Mouse (Mus musculus) intestine, postnatal 0 days (tissue): ENCODE results near the gene Tnnt3. TPM values are rescaled to one million over a fixed set of nuclear protein-coding genes. Genes with fewer than 3 reads are reported as not detected.
A peak's percentile ranks its signal among the peaks of the same experiment; 100 is the strongest.

Source experiments
- ATAC-seq: fragments of 200-750 bp; cut with Nextera tagmentation; 2 replicates; pipeline ENCODE4 v1.8.0; 2017; ENCODE audit warnings: mild to moderate bottlenecking, moderate TSS enrichment, moderate library complexity
- H3K27ac ChIP-seq: fragments of 300-500 bp; sonication (generic); 2 replicates; pipeline ENCODE4 v1.5.1; 2014; ENCODE audit warnings: mild to moderate bottlenecking, low read depth, low read length, moderate library complexity
- H3K27me3 ChIP-seq: fragments of 300-500 bp; sonication (generic); replicated peaks from 2 replicates; pipeline ENCODE4 v1.6.1; 2014; ENCODE audit warnings: low read length, mixed read lengths; ENCODE audit not compliant: control insufficient read depth, insufficient read depth
- H3K36me3 ChIP-seq: fragments of 300-500 bp; sonication (generic); 2 replicates; pipeline ENCODE4 v1.6.1; 2014; ENCODE audit warnings: mild to moderate bottlenecking, moderate library complexity; ENCODE audit not compliant: control insufficient read depth, insufficient read depth
- H3K4me1 ChIP-seq: fragments of 300-500 bp; sonication (generic); replicated peaks from 2 replicates; pipeline ENCODE4 v1.6.1; 2014; ENCODE audit warnings: antibody characterized with exemption, low read length, mixed read lengths; ENCODE audit not compliant: control insufficient read depth, insufficient read depth
- H3K4me2 ChIP-seq: fragments of 300-500 bp; sonication (generic); replicated peaks from 2 replicates; pipeline ENCODE4 v1.6.1; 2014; ENCODE audit warnings: low read depth, mild to moderate bottlenecking, moderate library complexity
- H3K4me3 ChIP-seq: fragments of 300-500 bp; sonication (generic); 2 replicates; pipeline ENCODE4 v1.5.1; 2014; ENCODE audit warnings: low read depth, low read length
- H3K9ac ChIP-seq: fragments of 300-500 bp; sonication (generic); 2 replicates; pipeline ENCODE4 v1.6.1; 2014; ENCODE audit warnings: mild to moderate bottlenecking, low read depth, low read length
- H3K9me3 ChIP-seq: fragments of 300-500 bp; sonication (generic); 2 replicates; pipeline ENCODE4 v1.6.1; 2016; ENCODE audit warnings: mixed run types; ENCODE audit not compliant: control insufficient read depth
- CTCF ChIP-seq: sonication (generic); IDR thresholded peaks from 2 replicates; pipeline ENCODE4 v1.5.1; 2016; ENCODE audit warnings: low read depth, mild to moderate bottlenecking, control low read depth, antibody characterized with exemption, moderate library complexity
- WGBS: fragments of 180-500 bp; shearing (Covaris S2); extraction: QIAGEN DNeasy Blood & Tissue Kit; methylation state at CpG from one replicate; pipeline ENCODE4 v1.1.7; 2014; 5-methylcytosine and 5-hydroxymethylcytosine counted together
- polyA plus RNA-seq: library from polyadenylated mRNA; unstranded; fragments of >200 nt; fragmentation: Nextera tagmentation; extraction: Ambion mirVana; gene quantifications from 2 replicates; pipeline ENCODE4 v1.2.1, GENCODE M21; 2015

Gene Tnnt3
- polyA plus RNA-seq, 1 experiment from 2014 or later, result 3.0 TPM

DNA sequence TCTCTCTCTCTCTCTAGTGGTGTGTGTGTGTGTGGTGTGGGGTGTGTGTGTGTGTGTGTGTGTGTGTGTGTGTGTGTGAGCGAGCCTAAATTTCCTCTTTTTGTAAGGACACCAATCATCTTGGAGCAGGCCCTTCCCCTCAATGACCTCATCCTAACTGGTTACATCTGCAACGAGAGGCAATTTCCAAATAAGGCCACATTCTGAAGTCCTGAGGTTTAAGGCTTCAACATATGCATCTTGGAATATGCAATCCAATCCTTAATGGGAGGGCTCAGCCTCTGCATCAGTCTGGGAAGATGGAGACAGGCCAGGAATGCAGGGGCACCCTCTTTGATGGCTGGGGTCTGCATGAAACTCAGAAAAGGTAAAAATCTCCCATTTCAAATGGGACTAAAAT, 40.6 kb upstream of the Tnnt3 start:
- no peaks in the 10 kb centered on the region for H3K9me3 ChIP-seq
- 31% methylated on average over 2 of the region's 2 CpGs for WGBS
- H3K9ac ChIP-seq, result no peak overlapping the region
- peak overlapping the region; percentile 61 for H3K27ac ChIP-seq
- ATAC-seq, result peak; percentile 34; the same call in 1 of the 2 replicates
- no peaks in the 10 kb centered on the region for H3K36me3 ChIP-seq
- no peak overlapping the region for H3K4me2 ChIP-seq
- H3K4me1 ChIP-seq, result no peaks in the 10 kb centered on the region
- H3K4me3 ChIP-seq, result no peak overlapping the region
- H3K27me3 ChIP-seq, result no peaks in the 10 kb centered on the region
- no peak for TF ChIP-seq CTCF

GRCm38 (mm10) chr7:142458676-142459298, 39.8 kb upstream of the Tnnt3 start:
- TF ChIP-seq CTCF, result no peak
- Histone ChIP-seq H3K9me3 (no peaks in the 10 kb centered on the region), H3K4me2 (no peak overlapping the region), H3K27ac (peak overlapping the region; percentile 46; the same call in 1 of the 2 replicates), H3K9ac (no peak overlapping the region), H3K36me3 (no peaks in the 10 kb centered on the region), H3K4me3 (no peak overlapping the region), H3K4me1 (no peaks in the 10 kb centered on the region), H3K27me3 (no peaks in the 10 kb centered on the region)
- no peak for ATAC-seq
- 70% methylated on average over 5 of the region's 5 CpGs for WGBS

GRCm38 (mm10) chr7:142459299-142459691, 39.3 kb upstream of the Tnnt3 start:
- Histone ChIP-seq H3K9ac (no peak overlapping the region), H3K27ac (no peak overlapping the region; the same call in 1 of the 2 replicates), H3K9me3 (no peaks in the 10 kb centered on the region), H3K4me2 (no peak overlapping the region), H3K4me1 (no peaks in the 10 kb centered on the region), H3K36me3 (no peaks in the 10 kb centered on the region), H3K4me3 (no peak overlapping the region), H3K27me3 (no peaks in the 10 kb centered on the region)
- WGBS, result 59% methylated on average over 2 of the region's 2 CpGs
- no peak for ATAC-seq
- no peak for TF ChIP-seq CTCF

DNA sequence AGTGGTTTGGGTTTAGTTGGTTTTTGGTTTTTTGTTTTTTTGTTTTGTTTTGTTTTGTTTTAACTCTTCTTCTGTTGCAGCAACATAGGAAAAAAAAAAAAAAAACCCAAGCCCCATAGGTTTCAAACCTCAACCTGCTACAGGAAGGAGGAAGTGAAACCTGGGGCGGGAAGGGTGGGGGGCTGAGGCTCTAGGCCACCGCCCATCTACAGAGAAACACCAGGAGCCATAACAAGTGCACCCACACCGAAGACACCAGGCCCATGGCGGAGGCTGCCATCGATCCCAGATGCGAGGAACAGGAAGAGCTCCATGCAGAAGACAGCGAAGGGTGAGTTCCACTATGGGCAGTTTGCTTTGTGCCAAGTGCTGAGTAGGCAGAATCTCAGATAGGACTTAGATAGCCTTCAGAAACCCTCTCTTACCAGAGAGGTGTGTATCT, 38.0 kb upstream of the Tnnt3 start, which contains the start of gene Lsp1:
Lsp1 (plus strand) TSS at position 174 of the 442 bp plus-strand sequence.
- WGBS, result 94% methylated on average over 7 of the region's 7 CpGs
- H3K27ac ChIP-seq, result no peak within 1 kb of the TSS
- ATAC-seq, result no peak

GRCm38 (mm10) chr7:142461446-142461845, 37.2 kb upstream of the Tnnt3 start:
- Histone ChIP-seq H3K4me2 (no peak overlapping the region), H3K27ac (no peak overlapping the region), H3K4me3 (no peak overlapping the region), H3K9me3 (no peaks in the 10 kb centered on the region), H3K27me3 (no peaks in the 10 kb centered on the region), H3K9ac (no peak overlapping the region), H3K36me3 (no peaks in the 10 kb centered on the region), H3K4me1 (no peaks in the 10 kb centered on the region)
- no peak for TF ChIP-seq CTCF
- no peak for ATAC-seq
- 90% methylated on average over 2 of the region's 2 CpGs for WGBS

More for the DNA sequence above, 38.0 kb upstream of the Tnnt3 start, which contains the start of gene Lsp1:
- TF ChIP-seq CTCF, result no peak
- no peak within 1 kb of the TSS for H3K4me2 ChIP-seq
- H3K9me3 ChIP-seq, result no peaks in the 10 kb centered on the region
- no peaks in the 10 kb centered on the region for H3K36me3 ChIP-seq
- H3K4me1 ChIP-seq, result no peaks in the 10 kb centered on the region
- H3K9ac ChIP-seq, result no peak within 1 kb of the TSS
- H3K27me3 ChIP-seq, result no peaks in the 10 kb centered on the region
- no peak within 1 kb of the TSS for H3K4me3 ChIP-seq

DNA sequence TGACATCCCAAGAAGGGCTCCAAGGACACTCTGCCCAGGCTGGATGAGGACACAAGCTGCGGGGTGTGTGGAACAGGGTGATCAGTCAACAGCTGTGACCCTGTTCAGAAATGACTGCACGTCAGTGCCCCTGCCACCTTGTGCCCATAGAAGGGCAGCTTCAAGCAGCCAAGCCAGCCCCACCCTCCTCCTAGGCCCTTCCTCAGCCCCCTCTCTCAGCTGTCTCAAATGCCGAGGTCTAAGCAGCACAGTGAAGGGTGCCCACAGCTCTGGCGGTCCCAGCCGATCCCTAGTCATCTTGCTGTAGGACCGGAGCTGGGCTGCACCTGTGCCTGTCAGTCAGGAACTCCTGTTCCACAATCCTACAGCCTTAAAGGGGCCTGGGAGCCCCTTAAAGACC, 36.4 kb upstream of the Tnnt3 start:
- 79% methylated on average over 6 of the region's 6 CpGs for WGBS
- no peak overlapping the region for H3K4me2 ChIP-seq
- no peak overlapping the region for H3K4me3 ChIP-seq
- H3K9me3 ChIP-seq, result no peaks in the 10 kb centered on the region
- H3K27ac ChIP-seq, result no peak overlapping the region
- TF ChIP-seq CTCF, result no peak
- no peaks in the 10 kb centered on the region for H3K27me3 ChIP-seq
- no peak for ATAC-seq
- H3K9ac ChIP-seq, result no peak overlapping the region
- H3K36me3 ChIP-seq, result no peaks in the 10 kb centered on the region
- H3K4me1 ChIP-seq, result no peaks in the 10 kb centered on the region
